Mouse (Mus musculus): Measurements from ENCODE around the gene Nxpe4.

Gene Nxpe4

DNA sequence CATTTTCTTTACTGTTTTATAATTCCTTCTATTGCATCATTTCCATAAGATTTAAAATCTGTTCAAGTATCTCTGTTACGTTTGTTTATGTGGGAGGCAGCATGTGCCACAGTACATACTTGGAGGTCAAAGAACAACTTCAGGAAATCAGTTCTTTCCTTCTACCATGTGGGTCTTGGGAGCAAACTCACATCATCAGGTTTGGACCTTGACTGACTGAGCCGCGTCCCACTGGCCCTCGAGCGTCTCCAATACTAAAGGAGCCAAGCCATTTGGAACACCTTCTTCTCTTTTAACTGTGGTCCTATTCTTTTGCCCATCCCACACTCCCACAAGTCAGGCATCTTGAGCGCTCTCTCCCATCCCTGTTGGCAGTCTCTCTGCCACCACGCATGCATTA, 167.8 kb downstream of the Nxpe4 start:
- DNase-seq (ENCODE audit: low read depth), result no peak

DNA sequence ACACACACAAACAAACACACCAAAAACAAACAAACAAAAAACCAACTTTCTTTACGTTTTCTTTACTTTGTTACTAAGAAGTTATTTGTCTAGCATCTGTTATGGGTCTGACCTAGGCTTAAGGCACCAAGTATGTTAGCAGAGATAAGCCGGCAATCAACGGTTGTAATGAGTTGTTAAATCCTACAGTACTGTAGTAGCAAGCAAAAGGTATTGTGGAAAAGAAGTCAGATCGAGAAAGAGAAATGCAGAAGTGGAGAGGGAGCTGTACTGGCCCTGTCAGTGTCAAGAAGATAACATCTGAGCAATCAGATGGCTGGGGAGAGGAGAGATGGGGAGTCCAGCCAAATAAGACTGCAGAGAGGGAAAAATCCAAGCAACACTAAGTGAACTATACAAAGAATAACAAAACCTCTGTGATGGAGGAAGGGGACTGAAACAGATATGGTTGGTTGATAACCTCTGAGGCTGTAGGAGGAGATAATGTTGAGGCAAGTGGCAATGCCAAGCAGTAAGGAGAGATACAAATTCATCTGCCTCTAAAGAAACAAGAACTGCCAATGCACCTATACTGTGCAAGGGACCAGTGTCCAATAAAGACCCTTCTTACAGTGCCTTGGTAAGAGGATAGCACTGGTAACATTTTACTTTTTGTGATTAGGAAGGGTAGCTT, 177.1 kb downstream of the Nxpe4 start:
- no peak for DNase-seq (ENCODE audit: low read depth)

DNA sequence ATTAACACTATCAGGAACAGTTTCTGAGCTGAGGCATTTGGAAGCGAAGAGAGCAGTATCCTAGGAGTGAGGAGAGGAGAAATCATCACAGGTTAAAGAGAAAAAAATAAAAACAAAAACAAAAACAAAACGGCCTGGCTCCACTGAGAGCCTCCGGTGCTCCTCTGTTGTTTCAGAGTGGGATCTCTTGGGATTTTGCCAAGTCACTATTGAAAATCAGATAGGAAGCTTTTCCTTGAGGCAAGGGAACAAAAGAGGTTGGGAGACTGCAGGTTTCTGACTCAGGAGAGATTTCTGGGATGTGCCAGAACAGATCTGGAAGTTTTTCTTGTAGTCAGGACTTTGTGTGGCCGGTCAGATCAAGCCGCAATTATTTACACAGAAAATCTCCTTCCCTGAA, 177.7 kb downstream of the Nxpe4 start:
- DNase-seq (ENCODE audit: low read depth), result no peak

DNA sequence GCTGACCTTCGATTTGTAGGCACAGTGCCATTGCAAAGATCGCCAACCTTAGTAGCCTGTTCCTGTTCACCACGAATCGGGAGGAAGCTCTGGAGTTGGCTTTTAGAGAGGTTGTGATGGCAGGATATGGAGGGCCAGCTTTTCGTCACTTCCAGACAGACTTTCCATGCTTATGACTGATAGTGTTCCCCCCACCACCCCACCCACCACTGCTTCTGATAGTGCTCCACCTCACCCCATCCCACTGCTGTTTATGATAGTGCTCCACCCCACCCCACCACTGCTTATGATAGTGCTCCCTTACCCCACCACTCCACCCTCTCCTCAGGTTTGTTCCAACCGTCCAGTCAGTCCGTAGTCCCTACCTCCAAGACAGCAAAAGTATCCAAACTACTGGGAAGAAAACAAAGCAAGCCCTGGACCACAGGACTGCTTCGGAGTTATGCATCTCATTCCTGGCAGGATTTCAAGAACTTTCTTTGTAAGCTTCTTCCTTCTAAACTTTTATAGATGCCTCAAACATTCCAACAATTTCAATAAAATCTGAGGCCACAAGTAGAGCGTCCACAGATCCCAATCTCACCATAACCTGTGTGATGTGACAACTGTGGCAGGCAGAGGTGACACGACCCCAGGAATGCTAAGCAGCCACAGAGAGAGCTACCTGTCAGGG, 179.0 kb downstream of the Nxpe4 start:
- DNase-seq (ENCODE audit: low read depth), result no peak

DNA sequence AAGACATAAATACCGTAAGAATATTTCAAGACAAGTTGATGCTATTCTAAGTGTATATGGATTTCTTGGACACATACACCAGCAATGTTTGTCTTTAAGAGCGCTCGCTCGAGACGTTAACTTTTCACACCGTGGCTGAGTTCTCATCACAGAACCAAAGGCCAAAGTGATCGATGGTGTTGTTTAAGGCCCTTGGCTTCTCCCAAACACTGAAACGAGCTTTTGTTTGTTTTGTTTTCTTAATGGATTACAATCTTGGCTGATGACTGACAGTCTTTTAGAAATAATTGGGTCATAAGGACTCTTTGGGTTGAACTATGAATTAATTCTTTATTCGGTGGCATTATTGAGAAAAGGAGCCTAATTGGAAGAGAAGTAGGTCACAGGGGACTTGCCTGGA, 183.6 kb downstream of the Nxpe4 start:
- no peak for DNase-seq (ENCODE audit: low read depth)

DNA sequence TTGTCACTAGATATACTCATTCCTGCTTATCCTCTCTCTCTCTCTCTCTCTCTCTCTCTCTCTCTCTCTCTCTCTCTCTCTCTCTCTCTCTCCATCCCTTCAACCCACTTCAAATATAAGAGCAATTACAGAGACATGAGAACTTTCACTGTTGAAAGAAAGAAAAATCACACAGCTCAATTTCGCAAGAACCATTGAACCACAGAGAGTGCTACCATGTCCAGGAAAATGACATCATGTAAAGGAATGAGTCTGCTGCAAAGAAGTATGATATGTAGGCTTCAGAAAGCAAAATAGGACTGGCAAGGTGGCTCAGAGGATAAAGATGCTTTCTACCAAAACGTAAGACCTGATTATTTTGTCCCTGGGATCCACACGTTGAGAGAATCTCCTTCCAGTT, 184.0 kb downstream of the Nxpe4 start:
- peak; percentile 44 for DNase-seq (ENCODE audit: low read depth)

DNA sequence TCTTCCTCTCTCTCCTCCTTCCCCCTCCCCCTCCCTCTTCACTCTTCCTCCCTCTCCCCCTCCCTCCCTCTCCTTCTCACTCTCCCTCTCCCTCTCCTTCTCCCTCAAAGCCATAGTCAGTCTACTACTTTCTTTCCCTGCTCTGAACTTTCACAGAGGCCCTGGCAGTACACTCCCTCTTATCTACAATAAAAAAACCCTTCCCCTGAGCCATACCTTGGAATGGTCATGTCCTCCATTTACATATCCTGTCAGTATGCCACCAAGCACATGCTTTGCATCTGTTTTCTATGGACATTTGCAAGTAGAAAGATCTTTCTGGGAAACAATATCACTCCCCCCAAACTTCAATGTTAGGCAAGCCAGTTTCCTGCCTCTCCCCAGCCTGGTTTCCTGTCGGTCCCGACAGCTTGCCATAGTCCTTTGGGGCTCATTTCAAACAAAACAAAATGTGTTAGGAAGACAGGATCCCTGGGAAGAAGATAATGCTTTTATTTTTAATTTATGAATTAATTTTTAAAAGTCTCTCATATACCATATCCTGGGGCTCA, 191.4 kb downstream of the Nxpe4 start, which contains the start of gene Nxpe2:
Gene Nxpe2, minus strand, starts transcription at position 307 of the 551 bp plus-strand sequence.
- DNase-seq (ENCODE audit: low read depth), result no peak

DNA sequence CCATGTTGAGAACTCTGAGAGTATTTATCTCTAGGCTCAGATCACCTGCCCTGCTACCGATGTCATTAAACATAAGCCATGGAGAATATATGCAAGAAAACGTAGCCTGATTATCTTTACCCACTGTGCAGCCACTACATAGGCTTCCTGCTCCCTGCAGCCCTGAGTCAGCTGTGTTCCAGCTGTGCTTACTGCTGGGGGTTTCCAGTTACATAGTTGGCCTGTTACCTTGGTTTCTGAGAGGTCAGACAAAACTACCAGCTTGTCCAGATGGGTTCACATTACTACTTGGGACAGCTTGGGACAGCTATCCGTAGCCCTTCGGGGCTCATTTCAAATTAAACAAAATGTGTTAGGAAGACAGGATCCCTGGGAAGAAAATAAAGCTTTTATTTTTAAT, 192.3 kb downstream of the Nxpe4 start:
- DNase-seq (ENCODE audit: low read depth), result no peak

DNA sequence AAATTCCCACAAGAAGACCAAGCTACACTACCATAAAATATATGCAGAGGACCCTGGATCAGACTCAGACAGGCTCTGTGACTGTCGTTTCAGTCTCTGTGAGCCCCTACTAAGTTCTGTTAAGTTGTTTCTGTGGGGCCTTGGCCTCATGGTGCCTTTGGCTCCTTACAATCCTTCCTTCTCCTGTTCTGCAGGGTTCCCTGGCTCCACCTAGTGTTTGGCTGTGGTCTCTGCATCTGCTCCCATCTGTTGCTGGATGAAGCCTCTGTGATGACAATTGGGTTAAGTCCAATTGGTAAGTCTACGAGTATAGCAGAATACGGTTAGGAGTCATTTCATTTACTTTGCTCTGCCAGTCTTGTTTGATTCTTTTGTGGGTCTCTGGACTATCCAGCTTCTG, 193.0 kb downstream of the Nxpe4 start:
- DNase-seq (ENCODE audit: low read depth), result peak; percentile 70

DNA sequence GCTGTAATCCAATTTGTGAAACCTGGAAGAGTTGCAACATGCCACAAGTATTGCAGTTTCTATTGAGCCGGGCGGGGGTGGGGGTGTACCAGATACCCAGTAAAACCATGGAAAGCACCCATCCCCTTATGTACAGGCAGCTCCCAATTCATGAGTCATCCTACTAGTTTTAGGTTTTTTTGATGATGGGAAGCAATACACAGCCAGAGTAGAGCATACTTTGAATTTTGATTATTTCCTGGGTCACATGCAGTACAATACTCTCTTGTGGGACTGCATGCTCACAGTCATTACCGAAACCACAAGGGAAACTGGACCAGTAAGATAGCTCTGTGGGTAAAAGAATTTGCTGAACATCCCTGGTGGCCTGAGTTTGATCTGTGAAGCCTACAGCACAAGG, 195.3 kb downstream of the Nxpe4 start:
- DNase-seq (ENCODE audit: low read depth), result peak; percentile 4

DNA sequence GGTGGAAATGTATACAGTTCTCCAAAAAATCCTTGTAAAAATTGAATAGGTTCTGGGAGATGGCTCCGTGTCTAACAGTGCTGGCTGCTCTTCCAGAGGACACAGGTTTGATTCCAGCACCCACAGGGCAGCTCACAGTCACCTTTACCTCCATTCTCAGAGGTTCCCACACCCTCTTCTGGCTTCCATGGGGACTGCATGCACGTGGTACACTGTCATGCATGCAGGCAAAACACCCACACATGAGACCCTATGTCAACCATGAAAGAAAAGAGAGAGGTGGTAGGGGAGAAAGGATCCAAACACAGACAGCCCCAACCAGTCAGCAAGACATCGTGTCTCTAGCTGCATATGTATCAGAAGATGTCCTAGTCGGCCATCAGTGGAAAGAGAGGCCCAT, 199.0 kb downstream of the Nxpe4 start:
- DNase-seq (ENCODE audit: low read depth), result no peak

DNA sequence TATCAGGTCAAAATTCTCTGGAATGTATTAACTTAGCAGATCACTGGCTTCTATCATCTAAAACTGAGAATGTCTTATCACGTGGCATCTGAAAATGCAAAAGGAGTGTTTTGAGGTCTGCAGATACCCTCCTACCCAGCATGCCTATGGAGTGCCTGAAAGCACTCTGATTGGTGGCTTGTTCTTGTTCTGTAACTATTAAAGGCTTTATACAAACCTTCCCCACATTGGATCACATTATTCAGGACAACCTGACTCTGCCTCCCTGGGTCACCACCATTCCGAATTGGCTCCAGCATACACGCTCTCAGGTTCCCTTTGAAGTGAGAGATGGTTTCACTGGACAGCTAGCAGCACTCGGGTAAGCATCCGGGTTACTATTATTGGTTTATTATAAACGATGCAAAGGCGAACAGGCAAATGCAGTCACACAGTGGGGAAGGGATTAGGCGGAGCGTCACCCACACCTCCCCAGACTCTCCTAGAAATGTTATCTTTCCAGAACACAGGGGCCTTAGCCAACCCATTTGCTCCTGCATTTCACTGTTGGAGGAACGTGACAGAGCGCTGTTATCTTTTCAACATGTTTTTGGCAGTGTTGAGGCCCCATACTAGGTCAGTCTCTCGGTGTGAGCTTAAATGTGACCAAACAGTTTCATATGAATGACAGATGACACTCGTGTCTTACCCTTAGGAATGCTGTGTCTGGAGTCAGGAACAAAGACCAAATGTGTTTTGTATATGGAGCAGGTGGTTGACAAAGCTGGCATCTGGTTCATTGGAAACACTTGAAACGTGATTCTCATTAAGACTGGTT, 200.2 kb downstream of the Nxpe4 start:
- no peak for DNase-seq (ENCODE audit: low read depth)

DNA sequence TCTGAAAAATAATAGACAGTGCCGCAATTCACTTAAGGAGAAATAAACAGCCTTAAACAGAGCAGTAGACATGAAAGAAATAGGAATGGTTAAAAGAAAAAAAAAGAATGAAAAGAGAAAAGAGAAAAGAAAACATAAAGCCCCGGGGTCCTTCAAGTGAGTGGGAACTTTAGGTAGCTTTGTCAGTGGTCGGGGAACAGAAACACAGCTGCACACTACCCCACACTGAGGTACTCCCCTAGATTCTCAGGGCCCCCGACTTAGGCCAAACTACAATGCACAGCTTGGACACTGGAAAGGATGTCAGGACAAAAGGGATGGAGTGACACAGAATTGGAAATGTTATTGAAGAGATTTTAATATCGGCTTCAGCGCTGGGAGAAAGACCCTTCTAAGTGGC, 200.9 kb downstream of the Nxpe4 start:
- no peak for DNase-seq (ENCODE audit: low read depth)

DNA sequence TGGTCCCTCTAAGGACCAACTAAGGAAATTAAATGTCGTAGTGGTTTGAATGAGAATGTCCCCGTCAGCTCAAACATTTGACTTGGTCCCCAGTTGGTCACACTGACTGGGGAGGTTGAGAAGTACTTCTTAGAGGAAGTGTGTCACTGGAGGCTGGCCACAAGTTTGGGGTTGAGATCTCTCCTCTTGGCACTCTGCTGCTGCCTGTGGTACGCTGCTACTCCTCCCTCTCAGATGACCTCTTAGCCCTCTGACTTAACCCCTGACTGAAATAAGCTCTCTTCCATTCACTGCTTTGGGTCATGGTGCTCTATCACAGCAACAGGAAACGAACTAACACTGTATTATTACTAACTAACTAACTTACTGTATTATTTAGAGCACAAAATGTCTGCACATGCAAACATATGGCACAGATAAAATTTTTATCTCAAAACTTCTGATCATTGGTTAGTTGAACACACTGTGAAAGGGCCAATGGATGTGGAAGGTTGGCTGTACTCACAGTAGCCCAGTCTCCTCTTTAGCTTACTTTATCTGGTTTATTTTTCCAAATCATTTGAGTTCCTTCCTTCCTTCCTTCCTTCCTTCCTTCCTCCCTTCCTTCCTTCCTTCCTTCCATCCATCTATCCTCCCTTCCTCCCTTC, 211.5 kb downstream of the Nxpe4 start:
- no peak for DNase-seq (ENCODE audit: low read depth)

DNA sequence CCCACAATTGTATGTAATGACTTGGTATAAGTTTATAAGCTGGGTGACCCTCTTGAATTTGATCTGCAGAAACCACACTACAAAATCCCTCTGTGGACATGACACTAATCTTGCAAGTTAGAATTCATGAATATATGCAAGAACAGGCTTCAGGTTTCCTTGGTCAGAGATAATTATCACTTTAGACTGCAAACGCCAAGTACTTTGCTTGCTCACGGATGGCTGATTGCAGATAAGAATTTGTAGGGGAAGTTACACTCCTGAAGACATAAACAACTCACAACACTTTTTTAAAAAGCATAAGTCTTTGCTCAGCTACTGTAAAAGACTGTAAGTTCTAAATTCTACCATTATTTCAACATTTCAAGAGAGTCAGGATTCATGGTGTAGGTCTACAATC, 212.5 kb downstream of the Nxpe4 start:
- DNase-seq (ENCODE audit: low read depth), result no peak

DNA sequence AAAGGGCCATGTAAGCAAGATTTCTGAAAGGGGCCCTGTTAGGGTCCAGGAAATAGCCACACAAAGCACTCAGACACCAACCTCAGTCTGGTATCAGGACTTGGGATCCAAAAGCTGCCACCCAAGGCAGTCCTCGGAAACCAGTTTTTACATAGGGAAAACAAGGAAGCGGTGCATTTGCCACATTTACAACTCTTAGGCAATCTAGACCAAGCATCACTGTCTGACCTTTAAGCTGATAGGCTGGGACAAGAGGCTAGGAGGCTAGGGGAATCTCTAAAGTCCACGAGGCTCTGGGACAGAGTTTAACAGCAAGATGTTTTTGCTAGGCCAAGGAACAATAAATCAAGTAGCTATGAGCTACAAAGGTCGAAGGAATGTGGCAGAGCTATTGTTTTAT, 226.6 kb downstream of the Nxpe4 start:
- no peak for DNase-seq (ENCODE audit: low read depth)

DNA sequence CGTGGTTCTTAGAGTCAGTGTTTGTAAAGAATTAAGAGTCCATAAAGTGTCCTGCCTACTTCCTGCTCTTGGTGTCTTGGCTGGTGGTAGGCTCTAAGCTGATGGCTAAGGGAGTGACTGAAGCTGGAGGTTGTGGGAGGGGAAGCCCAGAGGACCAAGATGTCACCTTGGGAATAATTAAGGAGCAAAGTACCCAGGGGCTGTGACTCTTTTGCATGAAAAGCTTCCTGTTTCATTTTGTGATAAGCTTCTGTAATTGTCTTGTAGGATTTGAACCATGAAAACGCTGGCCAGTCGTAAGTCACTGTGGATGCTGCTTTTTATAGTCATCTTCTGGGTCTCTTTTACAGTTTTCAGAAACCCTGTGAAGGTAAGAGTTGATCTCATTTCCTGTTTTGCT, 228.2 kb downstream of the Nxpe4 start:
- no peak for DNase-seq (ENCODE audit: low read depth)

DNA sequence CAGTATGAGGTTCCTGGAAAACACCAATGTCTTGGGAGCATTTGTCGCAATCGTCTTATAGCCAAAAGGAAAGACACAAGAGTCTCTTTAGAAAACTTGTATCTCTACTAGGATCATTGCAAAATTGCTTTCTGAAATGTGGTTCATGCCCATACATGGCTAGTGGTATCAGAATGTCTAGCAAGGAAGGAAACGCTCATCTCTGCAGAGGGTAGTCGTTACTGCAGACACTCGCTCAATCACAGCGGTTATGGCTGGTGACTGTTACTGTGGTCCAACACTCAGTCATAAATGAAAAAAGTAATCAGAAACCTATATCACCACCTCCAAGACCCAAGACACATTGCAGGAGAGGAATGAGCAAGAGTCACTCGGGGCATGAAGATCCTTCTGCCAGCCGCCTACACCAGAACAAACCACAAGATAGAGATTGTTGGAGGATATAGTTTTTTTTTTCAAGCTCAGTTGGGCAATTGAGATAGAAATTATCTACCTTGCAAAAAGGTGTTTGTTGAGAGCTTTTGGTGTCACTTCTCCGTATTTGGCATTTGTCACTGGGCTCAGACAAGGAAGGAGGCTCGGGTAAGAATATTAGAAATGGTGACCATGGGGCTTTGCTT, 241.9 kb downstream of the Nxpe4 start:
- no peak for DNase-seq (ENCODE audit: low read depth)

DNA sequence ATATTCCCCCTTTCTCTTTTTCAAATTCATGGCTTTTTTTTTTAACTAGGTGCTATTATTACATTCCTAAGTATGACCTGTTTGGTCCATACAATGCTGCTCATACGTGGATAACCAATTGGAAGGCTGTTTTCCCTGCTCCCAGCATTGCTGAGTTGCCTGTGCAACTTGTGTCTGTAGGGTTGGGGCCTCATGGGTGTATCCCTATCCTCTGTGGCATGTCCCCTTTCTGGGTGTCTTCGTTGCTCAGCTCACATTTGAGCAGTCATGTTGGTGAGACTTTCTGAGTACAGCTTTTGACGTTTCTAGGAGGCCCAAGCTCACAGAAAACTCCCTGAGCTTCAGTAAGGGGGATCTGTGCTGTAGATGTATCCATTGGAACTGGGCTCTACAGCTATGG, 242.9 kb downstream of the Nxpe4 start:
- DNase-seq (ENCODE audit: low read depth), result no peak

DNA sequence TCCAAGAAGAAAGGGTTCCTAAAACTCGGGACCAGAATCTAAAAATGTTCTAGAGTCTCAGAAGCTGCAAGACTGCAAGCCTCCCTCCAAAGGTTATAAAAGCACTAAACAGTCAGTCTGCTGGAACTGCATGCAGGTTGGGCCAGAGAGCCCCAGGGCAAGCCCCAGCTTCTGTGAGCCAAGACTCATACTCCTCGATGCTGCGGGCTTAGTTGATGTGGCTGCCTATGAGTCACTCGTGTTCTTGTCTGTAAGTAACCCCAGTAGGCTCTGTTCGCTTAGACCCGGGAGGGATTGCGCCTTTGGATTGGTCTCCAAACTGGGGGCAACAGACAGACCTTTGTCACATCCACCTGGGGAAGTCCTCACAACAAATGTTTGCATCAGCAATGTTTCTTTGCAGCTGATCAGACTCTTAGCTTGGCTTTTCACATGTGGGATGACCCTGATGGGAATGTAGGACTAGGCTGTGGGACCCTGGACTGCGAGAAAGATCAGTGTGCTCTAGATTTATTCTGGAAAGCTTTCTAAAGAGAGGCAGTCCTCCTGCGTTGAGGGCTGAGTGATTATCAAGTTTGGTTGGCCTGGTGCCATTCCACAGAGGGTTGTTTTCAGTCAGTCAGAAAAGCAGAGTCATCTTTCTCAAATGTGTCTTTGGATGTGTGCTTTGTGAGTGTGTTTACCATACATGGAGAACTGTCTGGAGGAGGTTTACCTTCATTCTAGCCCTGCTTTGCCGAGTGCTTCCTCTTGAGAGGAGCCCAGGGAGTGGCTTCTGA, 245.9 kb downstream of the Nxpe4 start:
- peak; percentile 81 for DNase-seq (ENCODE audit: low read depth)

Data from NIH3T3 (cell line).